Mouse (Mus musculus): ENCODE measurements at regions not wholly inside any gene's neighbourhood (a gene's known extent, or its start where the extent isn't known, plus 50 kb on each side); places are given as distances from the start of the nearest gene placed in this dataset.

GRCm38 (mm10) chr17:85758581-85759098 lies 70.6 kb upstream of the Six2 start:
- no peak for DNase-seq

GRCm38 (mm10) chr17:85757647-85758046 lies 69.6 kb upstream of the Six2 start:
- no peak for DNase-seq

- DNase-seq, result no peak
Measured at GRCm38 (mm10) chr17:85755557-85755956, 67.5 kb upstream of the Six2 start.

GRCm38 (mm10) chr17:85748649-85749081 lies 60.6 kb upstream of the Six2 start:
- DNase-seq, result no peak

- DNase-seq, result no peak
Measured at GRCm38 (mm10) chr17:85747976-85748648, 60.0 kb upstream of the Six2 start.

All from adrenal gland, adult 8-10 months (tissue).